Mouse (Mus musculus): ENCODE results near the gene Abcc3.
A peak's percentile ranks its signal among the peaks of the same experiment; 100 is the strongest.

Gene Abcc3

DNA sequence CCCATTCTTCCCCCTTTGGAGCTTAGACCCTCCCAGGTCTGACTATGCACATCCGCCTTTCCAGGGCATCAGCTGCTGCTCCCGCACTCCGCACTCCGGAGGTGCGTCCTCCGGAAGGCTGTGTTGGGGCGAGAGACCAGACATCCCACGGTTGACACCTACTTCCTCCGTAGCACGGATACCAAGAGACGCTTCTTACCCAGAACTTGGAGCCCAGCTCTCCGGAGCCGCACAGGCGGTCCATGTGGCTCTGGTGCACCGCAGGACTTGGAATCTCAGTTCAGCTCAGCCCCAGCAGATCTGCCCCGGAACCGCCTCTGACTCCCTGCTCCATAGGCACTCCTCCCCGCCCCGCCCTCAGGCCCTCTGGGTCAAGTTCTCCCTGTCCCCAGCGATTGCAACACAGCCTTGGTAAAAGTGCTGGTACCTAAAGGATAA, at the start of gene Abcc3:
Gene Abcc3, minus strand, starts transcription at position 326 of the 438 bp plus-strand sequence.
- DNase-seq (ENCODE audit: low spot score), result no peak

DNA sequence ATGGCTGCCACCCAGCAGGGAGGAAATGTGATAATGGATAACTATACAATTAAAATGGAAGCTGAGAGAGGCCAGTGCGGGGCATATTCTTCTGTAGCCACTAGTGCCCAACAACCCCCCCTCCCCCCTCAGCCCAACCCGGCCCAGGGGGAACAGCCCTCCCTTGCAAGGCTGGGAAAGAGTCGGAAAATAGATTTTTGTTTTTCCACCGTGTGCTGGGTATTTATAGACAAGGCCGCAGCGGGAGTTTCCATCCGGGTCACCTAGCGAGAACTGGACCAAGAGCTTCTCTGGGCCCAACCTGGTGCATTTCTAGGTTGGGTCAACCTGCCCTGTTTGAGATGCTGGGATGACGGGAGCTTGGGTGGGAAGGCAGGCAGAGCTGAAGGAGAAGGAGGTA, 49.0 kb upstream of the Abcc3 start:
- DNase-seq (ENCODE audit: low spot score), result no peak

DNA sequence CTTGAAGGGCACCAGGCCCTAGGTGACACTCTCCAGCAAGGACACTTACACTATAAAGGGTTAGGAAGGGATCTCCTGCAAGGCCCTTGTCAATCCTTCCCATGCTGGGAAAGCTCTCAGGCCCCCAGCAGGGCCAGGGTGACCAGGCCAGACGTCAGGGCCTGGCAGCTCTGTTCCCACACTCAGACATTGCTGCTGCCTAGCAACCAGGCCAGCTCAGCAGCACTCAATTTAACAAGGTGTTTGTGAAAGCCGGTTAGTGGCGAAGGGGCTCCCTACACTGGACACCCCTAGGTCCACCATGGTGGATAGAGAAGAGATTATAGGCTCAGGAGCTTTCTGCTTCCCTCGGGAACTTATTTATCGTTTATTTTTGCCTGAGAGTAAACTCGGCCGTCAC, 48.3 kb upstream of the Abcc3 start:
- DNase-seq (ENCODE audit: low spot score), result no peak

DNA sequence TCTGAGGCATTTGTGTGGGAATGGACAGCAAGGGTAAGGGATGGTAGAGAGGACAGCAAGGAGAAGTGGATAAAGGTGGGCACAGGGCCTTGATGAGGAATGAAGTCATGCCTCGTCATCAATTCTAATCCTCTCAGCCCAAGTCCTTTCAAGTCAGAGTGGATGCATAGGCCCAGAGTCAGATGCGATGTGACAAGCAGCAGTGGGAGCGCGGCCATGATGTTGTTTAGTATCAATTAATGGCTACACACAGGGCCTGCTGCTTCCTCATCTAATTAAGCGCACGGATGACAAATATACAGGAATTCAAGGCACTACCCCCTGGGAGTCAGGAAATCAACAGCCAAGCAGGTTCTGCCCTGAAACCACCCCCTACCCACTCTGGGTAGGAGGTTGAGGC, 47.6 kb upstream of the Abcc3 start:
- peak; percentile 24 for DNase-seq (ENCODE audit: low spot score)

DNA sequence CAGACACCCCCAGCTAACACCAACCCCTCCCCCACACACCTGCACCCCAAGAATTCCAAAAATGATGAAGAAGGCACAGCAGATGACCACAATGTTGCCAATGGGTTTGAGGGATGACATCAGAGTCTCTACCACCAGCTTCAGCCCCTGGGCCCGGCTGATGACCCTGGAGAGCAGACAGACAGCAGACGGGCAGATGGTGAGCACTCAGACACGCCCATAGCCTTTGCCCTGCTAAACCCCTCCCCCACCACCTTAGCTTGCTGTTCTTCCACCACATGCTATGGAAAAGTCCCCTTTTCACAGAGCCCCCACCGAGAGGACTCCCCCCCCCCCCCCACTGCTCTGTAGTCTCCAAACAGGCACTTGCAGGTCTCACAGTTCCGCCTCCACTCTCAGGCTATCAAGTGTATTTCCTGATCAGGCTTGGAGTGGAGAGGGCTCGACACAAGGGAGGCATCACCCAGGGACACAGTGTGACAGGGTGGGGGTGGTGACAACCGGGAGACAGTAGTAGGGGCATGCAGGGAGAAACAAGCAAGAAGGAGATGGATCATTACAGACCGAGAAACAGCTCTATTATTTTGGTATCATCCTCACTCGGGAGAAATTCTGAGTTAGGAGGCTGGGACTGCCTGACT, 36.3 kb upstream of the Abcc3 start:
- peak; percentile 74 for DNase-seq (ENCODE audit: low spot score)

DNA sequence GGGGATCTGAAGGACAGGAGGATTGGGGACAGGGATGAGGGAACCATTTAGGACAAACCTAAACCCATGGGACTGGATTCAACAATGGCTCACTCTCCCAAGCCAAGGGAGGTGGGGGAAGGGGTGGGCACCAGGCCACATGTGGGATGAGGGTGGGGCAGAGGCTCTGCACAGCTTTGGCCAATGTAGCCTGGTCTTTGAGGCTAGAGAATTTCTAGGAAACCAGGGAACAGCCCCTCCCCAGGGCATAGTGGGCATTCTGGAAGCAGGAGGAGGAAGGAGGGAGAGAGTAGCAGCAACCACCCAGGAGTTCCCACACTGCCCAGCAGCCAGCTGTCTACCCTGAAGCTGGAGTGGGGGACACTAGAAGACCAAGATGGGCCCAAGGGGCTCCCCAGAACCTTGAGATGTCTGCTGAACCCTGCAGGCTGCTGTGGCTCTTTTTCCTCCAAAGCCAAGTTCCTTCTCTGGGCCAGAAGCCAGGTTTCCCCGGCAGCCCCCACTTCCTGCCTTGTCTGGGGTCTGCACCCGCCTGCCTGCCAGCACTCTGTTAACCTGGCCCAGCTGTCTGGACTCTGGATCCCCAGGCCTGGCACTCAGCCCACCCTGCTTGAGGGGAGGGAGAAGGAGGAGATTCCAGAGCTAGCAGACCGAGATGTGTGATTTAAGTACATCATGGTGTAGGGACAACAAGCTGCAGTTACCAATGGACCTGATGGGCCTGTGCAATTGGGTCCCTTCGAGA, 35.5 kb upstream of the Abcc3 start:
- peak; percentile 88 for DNase-seq (ENCODE audit: low spot score)

DNA sequence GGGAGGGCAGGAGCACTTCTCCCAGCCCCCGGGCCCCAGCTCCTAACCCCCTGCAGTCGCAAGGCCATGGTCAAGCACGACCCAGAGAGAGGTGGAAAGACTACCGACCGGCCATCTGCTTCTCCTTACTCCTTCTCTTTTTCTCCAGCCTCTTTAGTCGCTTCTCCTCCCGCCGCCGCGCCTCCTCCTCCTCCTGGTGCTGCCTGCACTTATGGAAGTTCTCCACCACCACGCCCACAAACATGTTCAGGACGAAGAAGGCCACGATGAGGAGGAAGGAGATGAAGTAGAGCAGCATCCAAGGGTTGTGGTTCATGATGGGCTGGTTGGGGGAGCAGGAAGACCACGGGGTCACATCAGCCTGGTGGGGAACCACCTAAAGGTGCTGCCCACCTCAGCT, 32.9 kb upstream of the Abcc3 start:
- no peak for DNase-seq (ENCODE audit: low spot score)

DNA sequence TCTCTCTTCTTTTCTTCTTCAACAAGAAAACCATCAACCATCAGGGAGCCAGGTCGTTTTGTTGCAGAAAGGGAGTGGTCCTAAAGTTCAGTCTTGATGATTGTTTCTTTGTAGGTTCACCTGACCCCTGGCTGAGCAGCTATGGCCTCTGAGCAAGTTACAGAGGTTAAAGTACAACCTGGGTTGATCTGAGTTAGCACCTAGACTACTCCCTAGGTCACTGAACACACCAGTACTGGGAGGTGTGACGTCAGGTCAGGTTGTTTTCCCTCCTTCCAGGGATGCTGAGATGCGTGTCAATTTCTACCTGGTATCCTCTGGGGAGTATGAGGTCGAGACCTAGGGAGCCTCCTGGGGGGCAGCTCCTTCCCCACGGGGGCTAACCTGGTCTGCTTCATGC, 32.4 kb upstream of the Abcc3 start:
- no peak for DNase-seq (ENCODE audit: low spot score)

DNA sequence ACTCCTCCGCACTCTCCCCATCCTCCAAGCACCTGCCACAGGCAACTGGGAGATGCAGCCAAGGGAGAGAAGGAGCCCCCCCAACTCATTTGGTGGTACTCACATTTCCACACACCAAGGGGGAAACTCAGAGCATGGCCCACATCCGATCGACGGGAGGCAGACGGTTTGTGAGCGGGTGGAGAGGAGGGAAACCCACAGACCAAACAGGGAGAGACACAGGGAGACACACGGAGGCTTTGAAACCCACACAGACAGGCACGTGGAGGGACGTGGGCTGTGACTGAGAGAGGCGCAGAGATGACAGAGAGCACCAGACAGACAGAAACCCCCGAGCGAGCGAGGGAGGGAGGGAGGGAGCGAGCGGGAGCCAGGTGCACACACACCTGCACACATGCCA, 31.6 kb upstream of the Abcc3 start:
- DNase-seq (ENCODE audit: low spot score), result no peak

DNA sequence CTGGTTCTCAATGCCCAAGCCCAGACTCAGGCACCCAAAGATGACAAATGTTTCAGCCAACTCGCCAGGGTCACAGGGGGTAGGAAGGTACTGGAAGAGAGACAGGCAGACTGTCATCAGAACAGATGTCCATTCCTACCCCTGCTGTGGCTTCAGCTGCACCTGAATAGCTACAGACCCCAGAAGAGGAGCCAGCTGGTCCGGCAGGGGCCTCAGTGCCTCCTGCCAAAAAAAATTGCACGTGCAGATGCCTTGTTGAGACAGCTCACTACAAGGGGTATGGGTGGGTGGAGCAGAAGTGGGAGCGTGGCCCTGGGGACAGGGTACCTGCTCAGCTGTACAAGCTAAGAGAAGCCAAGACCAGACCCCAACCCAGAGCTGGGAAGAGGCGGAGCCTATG, 31.1 kb upstream of the Abcc3 start:
- DNase-seq (ENCODE audit: low spot score), result no peak

DNA sequence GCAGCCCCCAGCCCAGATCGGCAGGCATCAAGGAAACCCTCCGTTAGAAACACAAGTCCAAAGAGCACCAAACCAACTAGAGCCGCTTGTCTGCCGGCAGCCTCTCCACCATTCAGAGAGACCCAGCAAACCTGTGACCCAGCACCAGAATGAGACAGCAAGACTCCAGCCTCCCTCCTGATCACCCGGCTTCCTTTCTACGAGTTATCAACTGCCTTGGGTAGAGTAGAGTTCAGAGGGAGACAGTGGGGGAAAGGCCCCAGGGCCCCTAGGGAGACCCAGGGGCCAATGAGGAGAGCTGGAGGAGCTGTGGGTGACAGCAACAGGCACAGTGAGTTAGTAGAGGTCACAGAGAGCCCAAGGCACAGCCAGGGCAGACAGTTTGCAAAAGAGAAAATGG, 28.2 kb upstream of the Abcc3 start:
- no peak for DNase-seq (ENCODE audit: low spot score)

DNA sequence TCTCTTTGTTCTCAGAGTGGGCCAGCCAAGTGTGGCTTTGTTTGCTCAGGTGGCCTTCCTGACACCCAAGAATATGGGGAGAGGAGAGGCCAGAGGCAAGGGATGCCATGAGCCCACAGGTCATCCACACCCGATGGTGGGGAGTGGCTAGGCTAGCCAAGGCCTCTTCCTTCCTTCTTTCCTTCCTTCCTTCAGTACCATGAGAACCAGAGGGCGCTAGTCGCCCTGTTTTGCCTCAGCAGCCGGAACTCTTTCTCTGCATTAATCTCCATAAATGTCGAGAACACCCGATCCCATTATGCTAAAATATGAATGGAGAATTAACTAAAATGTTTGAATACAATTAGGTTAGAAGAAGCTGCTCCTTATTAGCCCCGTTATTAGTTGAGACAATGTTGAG, 27.5 kb upstream of the Abcc3 start:
- DNase-seq (ENCODE audit: low spot score), result peak; percentile 54

DNA sequence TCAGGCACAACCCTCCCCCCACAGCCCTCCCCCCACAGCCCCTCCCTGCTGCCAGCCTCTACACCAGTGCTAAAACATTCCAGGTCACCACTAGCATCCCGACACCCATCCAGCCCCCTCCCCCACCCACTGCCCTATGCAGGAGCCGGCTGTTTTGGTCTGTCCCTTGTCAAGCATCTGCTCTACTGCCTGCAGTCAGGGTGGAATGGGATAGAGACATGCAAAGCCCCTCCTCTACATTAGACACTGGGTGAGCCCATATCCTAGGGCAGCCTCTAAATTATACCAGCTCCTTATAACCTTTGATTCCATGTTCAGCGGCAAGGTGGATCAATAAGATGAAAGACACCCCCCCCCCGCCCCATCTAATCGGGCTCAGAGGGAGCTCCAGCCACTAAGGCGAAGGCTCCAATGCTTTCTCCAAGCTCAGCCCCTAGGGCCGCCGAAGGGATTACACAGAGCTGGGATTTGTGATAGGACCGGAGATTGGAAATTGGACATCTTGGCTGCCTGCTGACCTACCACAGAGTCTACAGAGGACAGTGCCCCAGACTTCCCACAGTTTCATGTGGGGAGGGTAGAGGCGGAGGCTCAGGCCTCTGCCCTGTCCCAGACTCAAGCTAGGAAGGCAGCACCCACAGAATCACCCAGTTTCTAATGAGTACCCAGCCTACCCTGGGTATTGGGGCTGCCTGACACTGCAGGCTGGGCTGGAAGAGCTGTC, 26.4 kb upstream of the Abcc3 start:
- no peak for DNase-seq (ENCODE audit: low spot score)

DNA sequence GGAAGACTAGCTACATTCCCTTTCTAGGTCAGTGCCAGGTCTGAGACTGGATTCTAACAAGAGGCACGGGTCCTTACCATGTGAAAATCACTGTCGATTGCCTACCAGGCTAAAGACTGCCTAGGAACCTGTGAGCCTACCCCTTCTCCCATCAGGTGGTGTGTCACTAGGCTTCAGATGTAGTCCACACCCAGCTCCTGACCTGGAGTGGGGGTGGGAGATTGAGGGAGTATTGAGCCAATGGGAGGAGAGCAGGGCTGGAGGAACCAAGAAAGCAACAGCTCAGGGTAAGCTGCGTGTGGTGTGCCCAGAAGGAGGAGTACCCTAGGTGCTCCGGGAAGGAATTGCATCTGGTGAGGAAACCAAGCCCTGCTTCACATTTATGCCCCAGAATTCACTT, 21.2 kb upstream of the Abcc3 start:
- DNase-seq (ENCODE audit: low spot score), result no peak

DNA sequence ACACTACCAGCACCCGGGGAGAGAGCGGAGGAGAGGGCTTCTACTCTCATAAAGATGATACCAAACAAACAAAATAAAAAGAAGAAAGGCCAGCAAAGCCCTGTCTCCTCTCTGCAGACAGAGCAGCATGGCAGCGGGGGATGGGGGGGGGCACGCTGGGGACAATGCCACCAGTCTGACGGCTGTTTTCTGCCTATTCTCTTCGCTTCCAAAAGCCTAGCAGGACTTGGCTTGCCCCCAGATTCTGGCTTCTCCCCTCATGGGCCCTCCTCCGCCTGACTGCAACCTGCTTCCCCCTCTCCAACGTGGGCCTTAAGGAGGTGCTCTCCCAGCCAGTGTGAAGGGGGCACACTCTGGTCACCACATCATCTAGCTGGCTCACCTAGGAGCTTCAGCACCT, 20.7 kb upstream of the Abcc3 start:
- DNase-seq (ENCODE audit: low spot score), result no peak

DNA sequence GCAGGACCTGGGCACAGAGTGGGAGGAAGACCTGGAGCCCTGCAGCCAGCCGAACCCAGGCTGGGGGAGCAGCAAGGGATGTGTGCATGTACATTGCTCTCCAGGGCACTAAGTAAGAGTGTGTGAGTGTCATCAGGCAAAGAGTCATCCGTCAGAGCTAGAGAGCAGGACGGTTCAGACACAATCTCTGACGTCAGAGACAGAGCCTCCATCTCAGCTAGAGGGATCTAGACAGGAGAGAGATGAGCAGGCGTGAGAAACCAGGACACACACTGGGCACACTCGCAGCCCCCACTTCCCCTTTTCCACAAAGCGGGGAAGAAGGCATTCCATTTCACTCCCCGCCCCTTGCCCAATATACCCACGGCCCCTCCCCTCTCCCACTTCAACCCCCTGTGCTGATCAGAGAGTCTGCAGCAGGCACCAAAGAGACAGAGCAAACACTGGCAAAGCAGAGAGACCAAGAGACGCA, 20.2 kb upstream of the Abcc3 start:
- no peak for DNase-seq (ENCODE audit: low spot score)

DNA sequence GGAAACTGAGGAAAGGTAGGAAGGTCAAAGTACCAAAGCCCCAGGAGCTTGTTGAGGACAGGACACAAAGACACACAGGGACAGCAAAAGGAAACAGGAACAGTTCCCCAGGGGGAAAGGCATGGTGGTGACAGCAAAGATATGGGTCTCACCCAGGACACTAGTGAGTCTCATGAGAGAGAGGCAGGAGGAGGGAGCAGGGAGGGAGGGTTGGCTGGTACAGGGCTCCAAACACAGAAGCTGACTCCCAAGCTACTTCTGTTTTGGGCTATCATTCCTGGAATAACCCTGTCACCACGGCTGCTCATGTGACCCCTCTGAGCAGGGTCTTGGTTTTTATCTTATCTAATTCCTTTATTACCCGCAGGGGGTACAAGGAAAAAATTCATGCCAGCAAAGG, 19.8 kb upstream of the Abcc3 start:
- no peak for DNase-seq (ENCODE audit: low spot score)

DNA sequence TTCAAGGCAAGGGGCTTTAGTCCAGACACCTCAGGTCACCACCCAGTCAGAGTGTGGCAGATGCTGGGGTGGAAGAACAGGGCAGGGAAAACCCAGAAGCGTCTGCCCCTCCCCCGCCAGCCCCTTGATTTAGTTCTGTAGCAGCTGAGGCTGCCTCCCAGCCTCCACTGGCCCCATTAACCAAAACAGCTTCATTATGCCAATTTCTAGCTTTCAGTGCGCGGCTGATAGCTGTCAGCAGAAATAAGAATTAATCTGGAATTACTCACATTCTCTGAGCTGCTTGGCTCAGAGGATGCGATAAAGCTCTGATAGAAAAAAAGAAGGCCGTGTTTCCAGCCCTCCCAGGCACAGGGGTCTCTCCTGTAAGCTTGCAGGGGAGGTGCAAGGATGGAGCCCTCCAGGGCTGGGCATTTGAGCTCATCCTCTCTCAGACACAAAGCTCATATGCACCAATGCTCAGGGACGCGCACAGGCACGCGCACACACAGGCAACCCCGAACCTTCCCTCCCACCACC, 15.1 kb upstream of the Abcc3 start:
- peak; percentile 26 for DNase-seq (ENCODE audit: low spot score)

DNA sequence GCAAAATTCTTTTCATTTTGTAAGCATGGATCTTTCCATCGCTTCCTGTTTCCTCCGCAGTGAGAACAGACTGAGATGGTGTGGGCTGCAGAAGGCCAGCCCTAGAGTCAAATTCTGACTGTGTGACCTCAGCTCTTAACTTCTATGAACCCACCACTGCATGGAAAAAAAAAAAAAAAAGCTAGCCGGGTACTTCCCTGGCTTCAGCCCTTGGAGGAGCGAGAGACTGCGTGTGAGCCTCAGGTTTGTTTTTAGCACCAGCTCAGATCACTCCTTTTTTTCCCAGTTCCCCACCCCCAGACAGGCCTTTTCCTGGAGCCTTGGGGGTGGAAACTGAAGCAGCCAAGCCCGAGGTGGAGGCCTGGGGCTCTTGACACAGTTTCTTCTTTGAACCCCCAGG, 12.6 kb upstream of the Abcc3 start:
- DNase-seq (ENCODE audit: low spot score), result no peak

DNA sequence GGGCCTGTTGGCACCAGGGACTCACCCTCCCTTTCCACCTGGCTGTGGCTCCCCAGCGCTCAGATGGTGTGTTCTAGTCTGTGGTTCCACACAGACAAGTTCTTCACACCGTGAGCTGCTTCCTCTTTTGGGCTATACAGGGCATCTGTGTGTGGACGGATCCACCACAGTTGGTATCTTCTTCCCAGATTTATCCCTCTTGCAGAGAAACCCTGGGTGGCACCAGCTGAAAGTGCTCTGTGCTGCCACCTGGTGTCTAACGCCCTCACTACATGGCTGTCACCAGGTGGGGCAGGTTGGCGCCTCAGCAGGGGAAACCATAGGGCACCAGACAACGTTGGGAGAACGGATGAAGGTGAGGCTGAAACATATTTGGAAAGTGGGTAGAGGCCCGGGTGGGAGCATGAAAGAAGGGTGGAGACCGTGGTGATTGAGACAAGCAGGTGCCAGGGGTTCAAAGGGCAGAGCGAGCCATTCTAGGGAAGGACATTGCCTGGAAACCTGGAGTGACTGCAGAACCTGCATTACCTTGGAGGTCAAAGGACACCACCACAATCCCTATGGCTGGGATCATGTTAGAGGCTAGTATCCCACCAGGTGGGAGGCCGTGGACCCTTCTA, 12.0 kb upstream of the Abcc3 start:
- peak; percentile 79 for DNase-seq (ENCODE audit: low spot score)

DNA sequence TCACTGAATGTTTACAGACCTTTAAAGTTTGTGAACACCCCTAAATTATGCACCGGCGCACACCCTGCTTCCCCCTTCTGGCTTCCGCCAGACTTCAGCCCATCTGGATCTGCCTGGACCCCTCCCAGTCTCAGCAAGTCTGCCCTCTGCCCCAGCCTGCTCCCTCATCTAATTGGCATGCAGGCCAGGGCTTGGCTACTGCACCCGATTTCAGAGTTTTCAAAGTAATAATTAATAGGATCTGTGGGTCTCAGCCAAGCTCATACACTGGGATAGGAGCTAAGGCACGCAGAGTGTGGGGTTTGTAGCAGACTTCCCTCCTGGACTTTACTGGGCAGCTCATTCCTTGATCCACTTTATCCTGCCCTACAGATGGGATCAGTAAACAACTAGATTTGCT, 11.4 kb upstream of the Abcc3 start:
- no peak for DNase-seq (ENCODE audit: low spot score)

DNA sequence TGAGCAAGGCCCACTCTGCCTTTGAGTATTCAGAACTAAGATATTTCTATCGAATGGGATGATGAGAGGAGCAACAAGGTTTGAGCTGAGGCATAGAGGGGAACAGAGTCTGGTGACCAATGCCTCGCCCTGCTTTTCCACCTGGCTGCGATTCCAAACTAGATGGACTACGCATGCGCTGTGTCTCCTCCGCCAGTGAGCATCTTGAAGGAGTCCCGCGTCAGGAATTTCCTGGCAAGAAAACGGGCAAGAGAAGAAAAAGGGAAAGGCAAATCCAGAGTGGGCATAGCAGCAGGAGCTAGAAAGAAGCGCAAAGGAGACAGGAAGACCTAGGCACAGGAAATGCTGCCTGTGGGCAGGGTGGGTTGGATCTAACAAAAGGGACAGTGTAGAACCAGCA, 11.0 kb upstream of the Abcc3 start:
- no peak for DNase-seq (ENCODE audit: low spot score)

DNA sequence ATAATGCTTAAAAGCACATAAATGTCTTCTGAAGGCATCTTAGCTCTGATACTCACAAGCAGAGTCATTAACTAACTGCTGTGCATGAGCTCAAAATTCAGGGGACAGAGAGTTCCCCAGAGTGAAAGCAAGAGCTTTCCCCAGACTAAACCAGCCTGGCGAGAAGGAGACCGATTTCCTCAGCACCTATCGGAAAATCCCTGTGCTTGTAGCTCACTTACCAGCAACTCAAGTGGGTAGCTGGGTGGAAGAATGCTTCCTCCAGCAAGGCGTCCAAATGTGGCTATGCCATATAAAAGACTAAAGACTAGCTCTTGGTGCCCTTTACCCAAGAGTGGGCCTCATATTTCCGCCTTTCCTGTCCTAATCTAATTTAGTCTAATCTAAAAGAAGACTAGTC, 9.9 kb upstream of the Abcc3 start:
- DNase-seq (ENCODE audit: low spot score), result no peak
